Mouse (Mus musculus): ENCODE data around the gene 0610012G03Rik. TPM values are rescaled to one million over a fixed set of nuclear protein-coding genes. Genes with fewer than 3 reads are reported as not detected.
A peak's percentile ranks its signal among the peaks of the same experiment; 100 is the strongest.

0610012G03Rik gene
- polyA plus RNA-seq, 1 experiment from 2014 or later, result 115 TPM

- H3K36me3 ChIP-seq (ENCODE audit: control insufficient read depth, insufficient read depth, low read length), result no peaks in the 10 kb centered on the region
- no peaks in the 10 kb centered on the region for H3K9me3 ChIP-seq (ENCODE audit: control insufficient read depth, low read length)
- H3K27me3 ChIP-seq (ENCODE audit: control insufficient read depth, insufficient read depth, low read length), result no peaks in the 10 kb centered on the region
- DNase-seq (no peak), ATAC-seq (ENCODE audit: low FRiP score, low TSS enrichment) (no peak)
- no peaks in the 10 kb centered on the region for H3K4me1 ChIP-seq (ENCODE audit: control insufficient read depth, insufficient read depth, low read length)
- no peak overlapping the region for H3K4me3 ChIP-seq (replicated peaks; ENCODE audit: low read depth, low read length)
- no peak overlapping the region for H3K9ac ChIP-seq (replicated peaks; ENCODE audit: low read length)
- H3K4me2 ChIP-seq (ENCODE audit: low read length), result no peak overlapping the region
- no peak overlapping the region for H3K27ac ChIP-seq (replicated peaks; ENCODE audit: low read depth, low read length)
- WGBS, result 83% methylated on average over 13 of the region's 13 CpGs
Measured at GRCm38 (mm10) chr16:31926547-31927182, 21.6 kb downstream of the 0610012G03Rik start.

DNA sequence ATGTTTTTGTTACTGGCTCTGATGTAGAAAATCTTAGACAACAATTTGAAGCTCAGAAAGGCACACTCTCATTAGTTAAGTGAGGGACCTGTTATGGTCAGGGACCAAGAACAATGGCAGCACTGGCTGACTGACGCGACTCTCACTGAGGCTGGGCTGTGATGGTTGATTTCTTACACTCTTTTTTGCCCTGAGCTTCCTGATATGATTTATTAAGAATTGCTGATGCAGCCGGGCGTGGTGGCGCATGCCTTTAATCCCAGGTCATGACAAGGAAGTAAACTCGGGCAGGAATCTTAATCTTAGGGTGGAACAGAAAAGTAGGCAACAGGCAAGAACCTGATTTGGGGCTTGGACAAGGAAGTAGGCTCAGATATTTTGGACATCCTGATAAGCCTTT, 22.2 kb downstream of the 0610012G03Rik start:
- WGBS, result 66% methylated on average over 6 of the region's 6 CpGs
- H3K36me3 ChIP-seq (ENCODE audit: control insufficient read depth, insufficient read depth, low read length), result no peaks in the 10 kb centered on the region
- no peaks in the 10 kb centered on the region for H3K27me3 ChIP-seq (ENCODE audit: control insufficient read depth, insufficient read depth, low read length)
- H3K27ac ChIP-seq (replicated peaks; ENCODE audit: low read depth, low read length), result no peak overlapping the region
- no peak overlapping the region for H3K9ac ChIP-seq (replicated peaks; ENCODE audit: low read length)
- no peaks in the 10 kb centered on the region for H3K4me1 ChIP-seq (ENCODE audit: control insufficient read depth, insufficient read depth, low read length)
- DNase-seq, result no peak
- H3K4me3 ChIP-seq (replicated peaks; ENCODE audit: low read depth, low read length), result no peak overlapping the region
- no peaks in the 10 kb centered on the region for H3K9me3 ChIP-seq (ENCODE audit: control insufficient read depth, low read length)
- no peak overlapping the region for H3K4me2 ChIP-seq (ENCODE audit: low read length)
- ATAC-seq (ENCODE audit: low FRiP score, low TSS enrichment), result no peak

GRCm38 (mm10) chr16:31924368-31924767, 23.9 kb downstream of the 0610012G03Rik start:
- H3K27me3 ChIP-seq (ENCODE audit: control insufficient read depth, insufficient read depth, low read length), result no peaks in the 10 kb centered on the region
- H3K4me1 ChIP-seq (ENCODE audit: control insufficient read depth, insufficient read depth, low read length), result no peaks in the 10 kb centered on the region
- ATAC-seq (ENCODE audit: low FRiP score, low TSS enrichment) (no peak), DNase-seq (no peak)
- no peak overlapping the region for H3K27ac ChIP-seq (replicated peaks; ENCODE audit: low read depth, low read length)
- no peaks in the 10 kb centered on the region for H3K36me3 ChIP-seq (ENCODE audit: control insufficient read depth, insufficient read depth, low read length)
- WGBS, result 88% methylated on average over 6 of the region's 6 CpGs
- no peaks in the 10 kb centered on the region for H3K9me3 ChIP-seq (ENCODE audit: control insufficient read depth, low read length)
- H3K4me3 ChIP-seq (replicated peaks; ENCODE audit: low read depth, low read length), result no peak overlapping the region
- no peak overlapping the region for H3K9ac ChIP-seq (replicated peaks; ENCODE audit: low read length)
- no peak overlapping the region for H3K4me2 ChIP-seq (ENCODE audit: low read length)

DNA sequence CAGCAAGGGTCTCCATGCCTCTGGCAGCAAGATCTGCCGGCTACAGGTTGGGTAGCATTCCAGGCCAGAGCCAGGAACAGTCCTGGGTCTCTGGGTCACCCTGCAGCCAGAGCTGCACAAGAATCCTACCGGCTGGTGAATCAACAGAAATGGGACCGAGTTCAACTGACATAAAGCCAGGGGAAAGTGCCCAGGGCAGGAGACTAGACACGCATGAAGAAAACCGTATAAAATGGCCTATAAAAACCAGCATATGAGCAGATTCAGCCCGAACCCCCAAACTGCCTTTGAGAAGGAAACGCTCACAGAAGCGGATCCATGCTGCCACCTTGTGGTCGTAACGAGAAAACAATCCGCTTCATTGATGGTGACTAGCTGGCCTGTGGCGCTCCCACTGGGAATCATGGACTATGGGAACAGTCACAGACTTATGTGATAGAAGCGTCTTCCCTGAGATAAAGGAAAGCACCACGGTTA, 30.0 kb downstream of the 0610012G03Rik start:
- peak overlapping the region; percentile 39; the same call in 1 of the 2 replicates for H3K9ac ChIP-seq (replicated peaks; ENCODE audit: low read length)

GRCm38 (mm10) chr16:31917776-31918175, 30.5 kb downstream of the 0610012G03Rik start:
- no peak overlapping the region for H3K4me3 ChIP-seq (replicated peaks; ENCODE audit: low read depth, low read length)
- H3K4me2 ChIP-seq (ENCODE audit: low read length), result no peak overlapping the region
- peak; percentile 4 for DNase-seq
- WGBS, result 81% methylated on average over 11 of the region's 11 CpGs
- ATAC-seq (ENCODE audit: low FRiP score, low TSS enrichment), result no peak
- H3K36me3 ChIP-seq (ENCODE audit: control insufficient read depth, insufficient read depth, low read length), result no peaks in the 10 kb centered on the region
- no peaks in the 10 kb centered on the region for H3K4me1 ChIP-seq (ENCODE audit: control insufficient read depth, insufficient read depth, low read length)
- H3K9ac ChIP-seq (replicated peaks; ENCODE audit: low read length), result no peak overlapping the region
- no peaks in the 10 kb centered on the region for H3K9me3 ChIP-seq (ENCODE audit: control insufficient read depth, low read length)
- no peak overlapping the region for H3K27ac ChIP-seq (replicated peaks; ENCODE audit: low read depth, low read length)
- no peaks in the 10 kb centered on the region for H3K27me3 ChIP-seq (ENCODE audit: control insufficient read depth, insufficient read depth, low read length)

More for the DNA sequence above, 30.0 kb downstream of the 0610012G03Rik start:
- Histone ChIP-seq H3K4me3 (replicated peaks; ENCODE audit: low read depth, low read length) (no peak overlapping the region), H3K27me3 (ENCODE audit: control insufficient read depth, insufficient read depth, low read length) (no peaks in the 10 kb centered on the region), H3K27ac (replicated peaks; ENCODE audit: low read depth, low read length) (no peak overlapping the region), H3K36me3 (ENCODE audit: control insufficient read depth, insufficient read depth, low read length) (no peaks in the 10 kb centered on the region), H3K4me1 (ENCODE audit: control insufficient read depth, insufficient read depth, low read length) (no peaks in the 10 kb centered on the region), H3K4me2 (ENCODE audit: low read length) (peak overlapping the region; percentile 37), H3K9me3 (ENCODE audit: control insufficient read depth, low read length) (no peaks in the 10 kb centered on the region)
- ATAC-seq (ENCODE audit: low FRiP score, low TSS enrichment) (no peak; the same call in 1 of the 2 replicates), DNase-seq (peak; percentile 96)
- WGBS, result 4% methylated on average over 14 of the region's 14 CpGs

GRCm38 (mm10) chr16:31910281-31910847, 37.9 kb downstream of the 0610012G03Rik start:
- H3K27me3 ChIP-seq (ENCODE audit: control insufficient read depth, insufficient read depth, low read length), result no peaks in the 10 kb centered on the region
- H3K9ac ChIP-seq (replicated peaks; ENCODE audit: low read length), result no peak overlapping the region
- H3K27ac ChIP-seq (replicated peaks; ENCODE audit: low read depth, low read length), result no peak overlapping the region
- 80% methylated on average over 10 of the region's 10 CpGs for WGBS
- H3K36me3 ChIP-seq (ENCODE audit: control insufficient read depth, insufficient read depth, low read length), result no peaks in the 10 kb centered on the region
- no peak overlapping the region for H3K4me2 ChIP-seq (ENCODE audit: low read length)
- no peaks in the 10 kb centered on the region for H3K9me3 ChIP-seq (ENCODE audit: control insufficient read depth, low read length)
- DNase-seq, result no peak
- ATAC-seq (ENCODE audit: low FRiP score, low TSS enrichment), result no peak
- H3K4me3 ChIP-seq (replicated peaks; ENCODE audit: low read depth, low read length), result no peak overlapping the region
- H3K4me1 ChIP-seq (ENCODE audit: control insufficient read depth, insufficient read depth, low read length), result peaks cover 9% of the 10 kb centered on the region

- no peaks in the 10 kb centered on the region for H3K9me3 ChIP-seq (ENCODE audit: control insufficient read depth, low read length)
- 66% methylated on average over 11 of the region's 11 CpGs for WGBS
- H3K4me3 ChIP-seq (replicated peaks; ENCODE audit: low read depth, low read length), result no peak overlapping the region
- DNase-seq, result no peak
- no peak overlapping the region for H3K27ac ChIP-seq (replicated peaks; ENCODE audit: low read depth, low read length)
- H3K4me1 ChIP-seq (ENCODE audit: control insufficient read depth, insufficient read depth, low read length), result peaks cover 9% of the 10 kb centered on the region
- H3K9ac ChIP-seq (replicated peaks; ENCODE audit: low read length), result no peak overlapping the region
- no peak overlapping the region for H3K4me2 ChIP-seq (ENCODE audit: low read length)
- H3K27me3 ChIP-seq (ENCODE audit: control insufficient read depth, insufficient read depth, low read length), result no peaks in the 10 kb centered on the region
- no peaks in the 10 kb centered on the region for H3K36me3 ChIP-seq (ENCODE audit: control insufficient read depth, insufficient read depth, low read length)
- ATAC-seq (ENCODE audit: low FRiP score, low TSS enrichment), result no peak
Measured at GRCm38 (mm10) chr16:31908959-31909358, 39.3 kb downstream of the 0610012G03Rik start.

DNA sequence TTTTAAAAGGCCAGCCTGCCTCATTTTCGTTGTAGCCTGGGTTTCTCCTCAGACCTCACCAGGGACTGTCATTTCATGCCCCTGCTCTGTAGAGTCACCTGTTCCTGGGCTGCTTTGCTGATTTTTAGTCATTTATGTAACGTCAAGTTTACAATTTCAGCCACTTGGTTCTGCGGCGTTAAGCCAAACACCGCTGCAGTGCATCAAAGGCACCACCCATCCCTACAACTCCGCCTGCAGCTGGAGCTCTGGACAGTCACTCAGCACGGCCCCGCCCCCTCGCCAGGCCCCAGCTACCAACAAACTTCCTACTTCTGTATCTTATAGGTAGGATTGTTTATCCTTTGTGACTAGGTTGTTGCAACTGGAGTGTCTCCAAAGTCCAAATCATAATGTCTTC, 41.4 kb downstream of the 0610012G03Rik start:
- Histone ChIP-seq H3K4me1 (ENCODE audit: control insufficient read depth, insufficient read depth, low read length) (peaks cover 9% of the 10 kb centered on the region), H3K9ac (replicated peaks; ENCODE audit: low read length) (no peak overlapping the region), H3K4me2 (ENCODE audit: low read length) (peak overlapping the region; percentile 41), H3K9me3 (ENCODE audit: control insufficient read depth, low read length) (no peaks in the 10 kb centered on the region), H3K4me3 (replicated peaks; ENCODE audit: low read depth, low read length) (0 out of 2 replicates have a peak overlapping the region, but pooled peaks have one; percentile 8), H3K27ac (replicated peaks; ENCODE audit: low read depth, low read length) (no peak overlapping the region), H3K36me3 (ENCODE audit: control insufficient read depth, insufficient read depth, low read length) (no peaks in the 10 kb centered on the region), H3K27me3 (ENCODE audit: control insufficient read depth, insufficient read depth, low read length) (no peaks in the 10 kb centered on the region)
- WGBS, result 12% methylated on average over 9 of the region's 9 CpGs
- DNase-seq (peak; percentile 52), ATAC-seq (ENCODE audit: low FRiP score, low TSS enrichment) (no peak)
